Mouse (Mus musculus): ENCODE measurements around the gene Eif2a. TPM values are rescaled to one million over a fixed set of nuclear protein-coding genes. Genes with fewer than 3 reads are reported as not detected.

The Eif2a gene
- polyA plus RNA-seq, 1 experiment from 2014 or later = 71.1 TPM

GRCm38 (mm10) chr3:58517800-58518199 lies 7.8 kb upstream of the Eif2a start:
- Histone ChIP-seq H3K4me1 (ENCODE audit: control insufficient read depth, insufficient read depth, low read length) (no peaks in the 10 kb centered on the region), H3K9me3 (ENCODE audit: control insufficient read depth, low read length) (no peaks in the 10 kb centered on the region), H3K27me3 (ENCODE audit: control insufficient read depth, insufficient read depth, low read length) (no peaks in the 10 kb centered on the region), H3K9ac (ENCODE audit: low read depth, low read length) (no peak overlapping the region), H3K4me2 (replicated peaks; ENCODE audit: low read depth, low read length) (no peak overlapping the region), H3K36me3 (ENCODE audit: control insufficient read depth, insufficient read depth, low read length) (peaks cover 16% of the 10 kb centered on the region), H3K4me3 (ENCODE audit: low read length) (no peak overlapping the region), H3K27ac (ENCODE audit: low read depth, low read length) (no peak overlapping the region)
- ATAC-seq (ENCODE audit: low FRiP score, low TSS enrichment) = no peak
- WGBS = 81% methylated on average over 5 of the region's 5 CpGs

GRCm38 (mm10) chr3:58518962-58519361 lies 6.7 kb upstream of the Eif2a start:
- H3K9ac ChIP-seq (ENCODE audit: low read depth, low read length) = no peak overlapping the region
- no peak overlapping the region for H3K4me3 ChIP-seq (ENCODE audit: low read length)
- ATAC-seq (ENCODE audit: low FRiP score, low TSS enrichment) = no peak
- no peak overlapping the region for H3K4me2 ChIP-seq (replicated peaks; ENCODE audit: low read depth, low read length)
- no peaks in the 10 kb centered on the region for H3K4me1 ChIP-seq (ENCODE audit: control insufficient read depth, insufficient read depth, low read length)
- no peaks in the 10 kb centered on the region for H3K27me3 ChIP-seq (ENCODE audit: control insufficient read depth, insufficient read depth, low read length)
- no peak overlapping the region for H3K27ac ChIP-seq (ENCODE audit: low read depth, low read length)
- H3K36me3 ChIP-seq (ENCODE audit: control insufficient read depth, insufficient read depth, low read length) = peaks cover 28% of the 10 kb centered on the region
- 82% methylated on average over 2 of the region's 2 CpGs for WGBS
- no peaks in the 10 kb centered on the region for H3K9me3 ChIP-seq (ENCODE audit: control insufficient read depth, low read length)

DNA sequence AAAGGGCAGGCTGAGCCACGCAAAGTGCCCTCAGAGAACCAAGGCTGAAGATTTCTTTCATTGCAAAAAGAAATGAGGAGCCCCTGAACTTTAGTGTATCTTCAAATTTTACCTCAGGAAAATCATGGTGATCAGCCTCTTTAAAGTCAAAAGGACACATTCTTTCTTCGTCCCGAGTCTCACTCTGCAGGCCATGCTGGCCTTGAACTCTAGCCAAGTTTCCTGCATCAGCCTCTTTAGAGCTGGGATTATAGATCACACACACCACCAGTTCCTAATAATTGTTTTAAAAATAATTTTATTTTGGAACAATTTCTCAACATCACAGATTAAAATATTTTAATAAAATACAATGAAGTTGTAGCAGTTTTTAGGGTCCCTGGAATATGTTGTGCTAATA lies 6.1 kb upstream of the Eif2a start:
- Histone ChIP-seq H3K27ac (ENCODE audit: low read depth, low read length) (no peak overlapping the region), H3K4me1 (ENCODE audit: control insufficient read depth, insufficient read depth, low read length) (no peaks in the 10 kb centered on the region), H3K27me3 (ENCODE audit: control insufficient read depth, insufficient read depth, low read length) (no peaks in the 10 kb centered on the region), H3K9ac (ENCODE audit: low read depth, low read length) (no peak overlapping the region), H3K36me3 (ENCODE audit: control insufficient read depth, insufficient read depth, low read length) (peaks cover 28% of the 10 kb centered on the region), H3K9me3 (ENCODE audit: control insufficient read depth, low read length) (no peaks in the 10 kb centered on the region), H3K4me2 (replicated peaks; ENCODE audit: low read depth, low read length) (no peak overlapping the region), H3K4me3 (ENCODE audit: low read length) (no peak overlapping the region)
- no peak for ATAC-seq (ENCODE audit: low FRiP score, low TSS enrichment)
- WGBS = 78% methylated on average over 3 of the region's 3 CpGs

DNA sequence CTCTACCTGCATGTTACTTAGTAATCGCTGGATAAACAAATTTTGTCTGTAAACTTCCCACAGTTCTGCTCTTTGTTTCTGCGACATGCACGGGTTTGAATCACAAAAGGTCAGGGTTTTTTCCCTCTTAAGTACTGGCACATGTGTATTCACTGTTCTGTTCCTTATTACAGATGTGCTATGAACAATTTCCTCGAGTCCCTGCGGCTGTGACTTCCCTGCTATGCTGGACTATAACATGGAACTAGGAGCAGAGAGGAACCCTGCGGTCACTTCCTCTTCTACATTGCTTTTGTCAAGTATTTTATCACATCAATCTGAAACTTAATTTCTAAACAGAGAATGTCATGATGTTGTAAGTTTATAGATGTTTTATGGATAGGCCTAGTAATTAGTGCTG lies 5.3 kb upstream of the Eif2a start:
- WGBS = 89% methylated on average over 6 of the region's 6 CpGs
- Histone ChIP-seq H3K9me3 (ENCODE audit: control insufficient read depth, low read length) (no peaks in the 10 kb centered on the region), H3K4me3 (ENCODE audit: low read length) (no peak overlapping the region)

DNA sequence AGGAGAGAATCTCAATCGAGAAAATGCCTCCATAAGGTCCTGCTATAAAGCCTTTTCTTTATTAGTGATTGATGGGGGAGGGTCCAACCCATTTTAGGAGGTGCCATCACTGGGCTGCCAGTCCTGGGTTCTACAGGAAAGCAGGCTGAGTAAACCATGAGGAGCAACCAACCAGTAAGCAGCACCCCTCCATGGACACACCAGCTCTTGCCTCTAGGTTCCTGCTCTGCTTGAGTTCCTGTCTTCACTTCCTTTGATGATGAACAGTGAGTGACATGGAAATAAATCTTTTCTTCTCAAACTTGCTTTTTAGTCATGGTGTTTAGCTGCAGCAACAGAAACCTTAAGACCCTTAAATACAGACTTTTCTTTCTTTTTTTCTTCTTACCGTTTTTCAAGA lies 4.3 kb upstream of the Eif2a start:
- no peak for ATAC-seq (ENCODE audit: low FRiP score, low TSS enrichment)
- H3K36me3 ChIP-seq (ENCODE audit: control insufficient read depth, insufficient read depth, low read length) = peaks cover 28% of the 10 kb centered on the region

More for the DNA sequence above, 5.3 kb upstream of the Eif2a start:
- H3K9ac ChIP-seq (ENCODE audit: low read depth, low read length) = no peak overlapping the region
- H3K4me2 ChIP-seq (replicated peaks; ENCODE audit: low read depth, low read length) = no peak overlapping the region
- peaks cover 28% of the 10 kb centered on the region for H3K36me3 ChIP-seq (ENCODE audit: control insufficient read depth, insufficient read depth, low read length)
- no peaks in the 10 kb centered on the region for H3K27me3 ChIP-seq (ENCODE audit: control insufficient read depth, insufficient read depth, low read length)
- ATAC-seq (ENCODE audit: low FRiP score, low TSS enrichment) = no peak
- no peaks in the 10 kb centered on the region for H3K4me1 ChIP-seq (ENCODE audit: control insufficient read depth, insufficient read depth, low read length)
- no peak overlapping the region for H3K27ac ChIP-seq (ENCODE audit: low read depth, low read length)

DNA sequence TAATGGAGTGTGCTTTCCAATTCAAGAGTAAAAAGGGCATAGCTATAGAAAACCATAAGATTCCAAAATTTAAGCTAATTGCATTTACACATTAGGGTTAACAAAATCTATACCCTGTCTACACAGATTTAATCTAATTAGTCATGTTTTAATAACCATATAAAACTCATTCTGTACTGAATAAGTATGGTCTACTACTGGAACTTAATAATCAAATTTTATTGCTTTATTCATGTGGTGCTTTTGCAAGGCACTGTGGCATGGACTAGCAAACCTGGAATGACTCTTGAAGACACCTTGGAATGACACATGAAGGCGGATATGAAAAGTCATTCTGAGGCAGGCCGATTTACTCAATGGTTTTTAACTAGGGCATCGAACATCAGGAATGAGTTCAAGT lies 2.2 kb upstream of the Eif2a start:
- no peaks in the 10 kb centered on the region for H3K27me3 ChIP-seq (ENCODE audit: control insufficient read depth, insufficient read depth, low read length)
- H3K27ac ChIP-seq (ENCODE audit: low read depth, low read length) = no peak overlapping the region
- H3K9ac ChIP-seq (ENCODE audit: low read depth, low read length) = no peak overlapping the region
- no peak overlapping the region for H3K4me2 ChIP-seq (replicated peaks; ENCODE audit: low read depth, low read length)
- H3K36me3 ChIP-seq (ENCODE audit: control insufficient read depth, insufficient read depth, low read length) = peaks cover 28% of the 10 kb centered on the region
- WGBS = 96% methylated on average over 3 of the region's 3 CpGs
- no peak for ATAC-seq (ENCODE audit: low FRiP score, low TSS enrichment)
- no peaks in the 10 kb centered on the region for H3K9me3 ChIP-seq (ENCODE audit: control insufficient read depth, low read length)
- H3K4me3 ChIP-seq (ENCODE audit: low read length) = no peak overlapping the region
- H3K4me1 ChIP-seq (ENCODE audit: control insufficient read depth, insufficient read depth, low read length) = no peaks in the 10 kb centered on the region

More for the DNA sequence above, 4.3 kb upstream of the Eif2a start:
- H3K4me1 ChIP-seq (ENCODE audit: control insufficient read depth, insufficient read depth, low read length) = no peaks in the 10 kb centered on the region
- no peaks in the 10 kb centered on the region for H3K9me3 ChIP-seq (ENCODE audit: control insufficient read depth, low read length)
- H3K27me3 ChIP-seq (ENCODE audit: control insufficient read depth, insufficient read depth, low read length) = no peaks in the 10 kb centered on the region
- H3K27ac ChIP-seq (ENCODE audit: low read depth, low read length) = no peak overlapping the region
- no peak overlapping the region for H3K4me3 ChIP-seq (ENCODE audit: low read length)
- H3K9ac ChIP-seq (ENCODE audit: low read depth, low read length) = no peak overlapping the region
- H3K4me2 ChIP-seq (replicated peaks; ENCODE audit: low read depth, low read length) = no peak overlapping the region
- 87% methylated on average over 2 of the region's 2 CpGs for WGBS

DNA sequence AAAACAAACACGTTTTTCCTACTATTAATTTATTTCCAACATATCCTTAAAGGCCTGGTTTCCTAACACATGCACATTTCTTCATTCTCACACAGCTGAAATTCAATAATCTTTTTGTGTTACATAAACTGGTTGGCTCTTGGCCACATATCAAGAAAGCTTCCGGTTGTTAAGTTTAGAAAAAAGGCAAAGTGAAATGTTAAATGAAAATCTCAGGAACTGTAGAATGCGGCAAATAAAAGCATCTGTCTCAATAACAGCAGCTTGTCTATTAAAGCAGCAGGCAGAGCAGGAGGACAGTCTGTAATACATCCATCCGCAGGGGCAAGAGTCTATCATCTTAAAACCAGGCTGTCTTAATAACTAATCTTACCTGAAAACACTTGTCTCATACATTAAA lies 1.4 kb upstream of the Eif2a start:
- 64% methylated on average over 4 of the region's 4 CpGs for WGBS

GRCm38 (mm10) chr3:58525166-58525565 lies 455 bp upstream of the Eif2a start:
- ATAC-seq (ENCODE audit: low FRiP score, low TSS enrichment) = peak; percentile 48
- Histone ChIP-seq H3K4me3 (ENCODE audit: low read length) (peak overlapping the region; percentile 93), H3K27me3 (ENCODE audit: control insufficient read depth, insufficient read depth, low read length) (no peaks in the 10 kb centered on the region), H3K4me2 (replicated peaks; ENCODE audit: low read depth, low read length) (peak overlapping the region; percentile 52), H3K36me3 (ENCODE audit: control insufficient read depth, insufficient read depth, low read length) (peaks cover 28% of the 10 kb centered on the region), H3K9ac (ENCODE audit: low read depth, low read length) (peak overlapping the region; percentile 92), H3K9me3 (ENCODE audit: control insufficient read depth, low read length) (no peaks in the 10 kb centered on the region), H3K27ac (ENCODE audit: low read depth, low read length) (peak overlapping the region; percentile 89), H3K4me1 (ENCODE audit: control insufficient read depth, insufficient read depth, low read length) (no peaks in the 10 kb centered on the region)
- under 1% methylated on average over 40 of the region's 40 CpGs for WGBS

More for the DNA sequence above, 1.4 kb upstream of the Eif2a start:
- H3K36me3 ChIP-seq (ENCODE audit: control insufficient read depth, insufficient read depth, low read length) = peaks cover 28% of the 10 kb centered on the region
- no peaks in the 10 kb centered on the region for H3K4me1 ChIP-seq (ENCODE audit: control insufficient read depth, insufficient read depth, low read length)
- no peak for ATAC-seq (ENCODE audit: low FRiP score, low TSS enrichment)
- H3K4me2 ChIP-seq (replicated peaks; ENCODE audit: low read depth, low read length) = peak overlapping the region; percentile 52
- no peaks in the 10 kb centered on the region for H3K27me3 ChIP-seq (ENCODE audit: control insufficient read depth, insufficient read depth, low read length)
- H3K27ac ChIP-seq (ENCODE audit: low read depth, low read length) = no peak overlapping the region
- peak overlapping the region; percentile 93 for H3K4me3 ChIP-seq (ENCODE audit: low read length)
- peak overlapping the region; percentile 92; the same call in 1 of the 2 replicates for H3K9ac ChIP-seq (ENCODE audit: low read depth, low read length)
- H3K9me3 ChIP-seq (ENCODE audit: control insufficient read depth, low read length) = no peaks in the 10 kb centered on the region

GRCm38 (mm10) chr3:58526408-58526737 lies 752 bp downstream of the Eif2a start:
- no peaks in the 10 kb centered on the region for H3K4me1 ChIP-seq (ENCODE audit: control insufficient read depth, insufficient read depth, low read length)
- peak overlapping the region; percentile 92 for H3K9ac ChIP-seq (ENCODE audit: low read depth, low read length)
- ATAC-seq (ENCODE audit: low FRiP score, low TSS enrichment) = no peak
- peak overlapping the region; percentile 55 for H3K4me2 ChIP-seq (replicated peaks; ENCODE audit: low read depth, low read length)
- WGBS = 5% methylated on average over 4 of the region's 4 CpGs
- H3K27me3 ChIP-seq (ENCODE audit: control insufficient read depth, insufficient read depth, low read length) = no peaks in the 10 kb centered on the region
- H3K9me3 ChIP-seq (ENCODE audit: control insufficient read depth, low read length) = no peaks in the 10 kb centered on the region
- H3K36me3 ChIP-seq (ENCODE audit: control insufficient read depth, insufficient read depth, low read length) = peaks cover 27% of the 10 kb centered on the region
- H3K4me3 ChIP-seq (ENCODE audit: low read length) = peak overlapping the region; percentile 93
- no peak overlapping the region; the same call in 1 of the 2 replicates for H3K27ac ChIP-seq (ENCODE audit: low read depth, low read length)

Measured in kidney, embryonic 14.5 days (tissue).